Mouse (Mus musculus) heart, embryonic 12.5 days (tissue): ENCODE results near the gene Map1lc3b. TPM values are rescaled to one million over a fixed set of nuclear protein-coding genes. Genes with fewer than 3 reads are reported as not detected.

Experiments
- ATAC-seq: fragments of 200-750 bp; cut with Nextera tagmentation; 2 replicates; pipeline ENCODE4 v1.8.0; 2017; ENCODE audit warnings: moderate TSS enrichment, moderate library complexity; ENCODE audit not compliant: insufficient number of reproducible peaks, low FRiP score
- H3K27ac ChIP-seq: fragments of 300-500 bp; sonication (generic); 2 replicates; pipeline ENCODE4 v1.5.1; 2016; ENCODE audit warnings: mild to moderate bottlenecking, moderate library complexity; ENCODE audit not compliant: poor library complexity, severe bottlenecking
- H3K27me3 ChIP-seq: fragments of 300-500 bp; sonication (generic); replicated peaks from 2 replicates; pipeline ENCODE4 v1.6.1; 2016; ENCODE audit warnings: mild to moderate bottlenecking, moderate library complexity
- H3K36me3 ChIP-seq: fragments of 300-500 bp; sonication (generic); 2 replicates; pipeline ENCODE4 v1.6.1; 2016; ENCODE audit warnings: mild to moderate bottlenecking, moderate library complexity
- H3K4me1 ChIP-seq: fragments of 300-500 bp; sonication (generic); replicated peaks from 2 replicates; pipeline ENCODE4 v1.6.1; 2016; ENCODE audit warnings: mild to moderate bottlenecking
- H3K4me2 ChIP-seq: fragments of 300-500 bp; sonication (generic); 2 replicates; pipeline ENCODE4 v1.6.1; 2016; ENCODE audit warnings: mild to moderate bottlenecking, moderate library complexity
- H3K4me3 ChIP-seq: fragments of 300-500 bp; sonication (generic); 2 replicates; pipeline ENCODE4 v1.5.1; 2016; ENCODE audit warnings: mild to moderate bottlenecking
- H3K9ac ChIP-seq: fragments of 300-500 bp; sonication (generic); 2 replicates; pipeline ENCODE4 v1.6.1; 2016; ENCODE audit warnings: mild to moderate bottlenecking, moderate library complexity
- H3K9me3 ChIP-seq: fragments of 300-500 bp; sonication (generic); replicated peaks from 2 replicates; pipeline ENCODE4 v1.6.1; 2016; ENCODE audit warnings: mild to moderate bottlenecking, moderate library complexity
- WGBS: fragments of 180-500 bp; shearing (Covaris S2); methylation state at CpG from one replicate; pipeline ENCODE4 v1.1.7; 2016; 5-methylcytosine and 5-hydroxymethylcytosine counted together
- polyA plus RNA-seq: library from polyadenylated mRNA; unstranded; fragments of >200 nt; fragmentation: Nextera tagmentation; extraction: Ambion mirVana; gene quantifications from 2 replicates; pipeline ENCODE4 v1.2.1, GENCODE M21; 2016

The Map1lc3b gene
- polyA plus RNA-seq, 1 experiment from 2014 or later, result 182 TPM

GRCm38 (mm10) chr8:121609251-121609650, 19.1 kb downstream of the Map1lc3b start:
- Histone ChIP-seq H3K4me2 (no peak overlapping the region), H3K27me3 (no peaks in the 10 kb centered on the region), H3K9ac (no peak overlapping the region), H3K9me3 (no peaks in the 10 kb centered on the region), H3K4me3 (no peak overlapping the region), H3K36me3 (peaks cover 66% of the 10 kb centered on the region), H3K27ac (no peak overlapping the region), H3K4me1 (peaks cover 12% of the 10 kb centered on the region)
- WGBS, result 74% methylated on average over 15 of the region's 15 CpGs
- ATAC-seq, result no peak

DNA sequence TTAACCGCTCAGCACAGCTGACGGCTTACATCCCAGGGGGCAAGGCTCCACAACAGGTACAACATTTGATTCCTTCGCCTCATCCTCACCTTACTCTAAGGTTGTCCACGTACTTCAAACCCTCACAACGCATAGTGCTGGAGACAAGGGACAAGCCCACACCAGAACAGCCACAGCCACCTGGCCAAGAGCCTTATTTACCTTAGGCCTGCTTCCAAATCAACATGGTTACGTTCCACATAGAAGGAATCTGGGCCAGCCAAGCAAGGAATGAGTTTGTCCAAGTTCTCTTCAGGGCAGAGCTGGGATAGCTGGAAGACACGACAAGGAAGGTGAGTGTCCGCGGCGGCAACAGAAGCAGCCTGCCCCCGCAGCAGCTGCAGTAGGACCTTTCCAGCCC, 19.8 kb downstream of the Map1lc3b start:
- Histone ChIP-seq H3K9me3 (no peaks in the 10 kb centered on the region), H3K4me1 (peaks cover 12% of the 10 kb centered on the region), H3K27ac (no peak overlapping the region), H3K27me3 (no peaks in the 10 kb centered on the region), H3K36me3 (peaks cover 59% of the 10 kb centered on the region), H3K9ac (no peak overlapping the region), H3K4me2 (no peak overlapping the region), H3K4me3 (no peak overlapping the region)
- no peak for ATAC-seq
- WGBS, result 83% methylated on average over 11 of the region's 11 CpGs

DNA sequence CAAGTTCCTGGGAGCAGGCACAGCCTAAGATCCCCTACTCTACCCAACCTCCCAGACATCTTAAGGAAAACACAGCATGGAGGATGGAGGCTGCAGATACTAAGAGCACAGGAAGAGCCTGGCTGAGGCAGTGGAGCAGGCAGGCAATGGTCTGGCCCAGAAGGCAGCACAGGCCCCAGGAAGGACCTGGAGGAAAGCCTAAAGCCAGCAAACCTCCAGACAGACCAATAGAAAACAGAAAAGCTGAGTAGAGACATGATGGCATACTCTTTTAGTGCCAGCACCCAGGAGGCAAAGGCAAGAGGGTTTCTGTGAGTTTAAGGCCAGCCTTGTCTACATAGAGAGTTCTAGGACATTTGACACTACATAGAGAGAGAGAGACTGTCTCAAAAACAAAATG, 23.3 kb downstream of the Map1lc3b start:
- H3K27ac ChIP-seq, result no peak overlapping the region
- peaks cover 26% of the 10 kb centered on the region for H3K4me1 ChIP-seq
- H3K36me3 ChIP-seq, result peaks cover 47% of the 10 kb centered on the region

GRCm38 (mm10) chr8:121619401-121619995, 29.3 kb downstream of the Map1lc3b start:
- Histone ChIP-seq H3K9ac (no peak overlapping the region), H3K27me3 (no peaks in the 10 kb centered on the region), H3K9me3 (no peaks in the 10 kb centered on the region), H3K4me2 (0 out of 2 replicates have a peak overlapping the region, but pooled peaks have one; percentile 3), H3K27ac (peak overlapping the region; percentile 71), H3K36me3 (peaks cover 21% of the 10 kb centered on the region; the same call in 1 of the 2 replicates), H3K4me1 (peaks cover 50% of the 10 kb centered on the region), H3K4me3 (no peak overlapping the region)
- WGBS, result 33% methylated on average over 7 of the region's 7 CpGs
- ATAC-seq, result peak; percentile 80

More for the DNA sequence above, 23.3 kb downstream of the Map1lc3b start:
- no peak for ATAC-seq
- H3K27me3 ChIP-seq, result no peaks in the 10 kb centered on the region
- no peak overlapping the region for H3K9ac ChIP-seq
- H3K4me3 ChIP-seq, result no peak overlapping the region
- H3K4me2 ChIP-seq, result no peak overlapping the region
- no peaks in the 10 kb centered on the region for H3K9me3 ChIP-seq

- Histone ChIP-seq H3K4me3 (no peak overlapping the region), H3K9ac (no peak overlapping the region), H3K4me1 (peaks cover 64% of the 10 kb centered on the region), H3K4me2 (no peak overlapping the region; the same call in 1 of the 2 replicates), H3K36me3 (peaks cover 16% of the 10 kb centered on the region; the same call in 1 of the 2 replicates), H3K9me3 (no peaks in the 10 kb centered on the region), H3K27ac (peak overlapping the region; percentile 71), H3K27me3 (no peaks in the 10 kb centered on the region)
- 59% methylated on average over 12 of the region's 12 CpGs for WGBS
- ATAC-seq, result no peak
Observed at GRCm38 (mm10) chr8:121620801-121621516, 30.8 kb downstream of the Map1lc3b start.

GRCm38 (mm10) chr8:121621879-121622278, 31.7 kb downstream of the Map1lc3b start:
- H3K4me1 ChIP-seq, result peaks cover 73% of the 10 kb centered on the region
- H3K27me3 ChIP-seq, result no peaks in the 10 kb centered on the region
- H3K4me2 ChIP-seq, result no peak overlapping the region
- no peak for ATAC-seq
- H3K9me3 ChIP-seq, result no peaks in the 10 kb centered on the region
- no peak overlapping the region for H3K4me3 ChIP-seq
- no peak overlapping the region for H3K27ac ChIP-seq
- peaks cover 9% of the 10 kb centered on the region; the same call in 1 of the 2 replicates for H3K36me3 ChIP-seq
- no peak overlapping the region for H3K9ac ChIP-seq
- 56% methylated on average over 1 of the region's 1 CpGs for WGBS

DNA sequence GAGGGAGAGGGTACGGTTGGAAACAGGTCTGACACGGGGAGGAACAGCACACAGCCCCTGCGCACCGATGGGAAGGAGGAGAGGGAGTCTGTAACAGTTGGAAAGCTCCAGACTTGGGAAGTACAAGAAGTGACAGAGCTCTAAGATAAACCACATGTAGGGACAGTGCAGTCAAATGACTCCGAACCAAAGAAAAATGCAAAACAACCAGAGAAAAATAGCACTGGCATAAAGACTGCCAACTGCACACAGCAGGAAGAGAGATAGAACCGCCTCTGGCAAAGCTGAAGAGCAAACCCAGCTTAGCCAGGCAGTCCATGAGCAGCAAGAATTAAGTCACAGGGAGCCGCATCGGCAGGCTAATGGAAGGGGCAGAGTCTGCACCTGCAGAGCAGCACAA, 32.9 kb downstream of the Map1lc3b start:
- Histone ChIP-seq H3K9ac (no peak overlapping the region), H3K4me2 (no peak overlapping the region), H3K4me1 (peaks cover 69% of the 10 kb centered on the region), H3K36me3 (peaks cover 8% of the 10 kb centered on the region; the same call in 1 of the 2 replicates), H3K4me3 (no peak overlapping the region), H3K9me3 (no peaks in the 10 kb centered on the region), H3K27ac (no peak overlapping the region), H3K27me3 (no peaks in the 10 kb centered on the region)
- WGBS, result 83% methylated on average over 8 of the region's 8 CpGs
- no peak for ATAC-seq

DNA sequence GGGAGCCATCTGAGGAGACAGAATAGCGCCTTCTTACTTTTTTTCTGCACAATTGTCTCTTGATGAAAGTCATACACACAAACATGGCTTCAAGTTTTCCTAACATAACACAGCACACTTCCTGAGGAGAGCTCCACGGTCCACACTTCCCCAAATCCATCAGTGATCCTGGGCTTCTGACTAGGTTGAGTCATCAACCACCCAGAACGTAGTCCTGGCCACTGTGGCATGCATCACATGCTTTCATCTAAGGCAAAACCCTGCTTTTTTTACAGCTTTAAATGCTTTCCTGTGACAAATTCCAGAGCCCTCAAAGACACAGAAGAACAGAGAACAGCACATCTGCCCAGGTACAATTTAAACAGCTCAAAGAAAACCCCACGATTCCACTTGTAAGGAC, 38.5 kb downstream of the Map1lc3b start:
- 45% methylated on average over 4 of the region's 4 CpGs for WGBS
- H3K9me3 ChIP-seq, result no peaks in the 10 kb centered on the region
- no peak for ATAC-seq
- H3K4me3 ChIP-seq, result no peak overlapping the region
- no peak overlapping the region for H3K4me2 ChIP-seq
- no peak overlapping the region for H3K9ac ChIP-seq
- peak overlapping the region; percentile 12; the same call in 1 of the 2 replicates for H3K27ac ChIP-seq
- H3K36me3 ChIP-seq, result peaks cover 13% of the 10 kb centered on the region; the same call in 1 of the 2 replicates
- H3K27me3 ChIP-seq, result no peaks in the 10 kb centered on the region
- peaks cover 67% of the 10 kb centered on the region for H3K4me1 ChIP-seq

DNA sequence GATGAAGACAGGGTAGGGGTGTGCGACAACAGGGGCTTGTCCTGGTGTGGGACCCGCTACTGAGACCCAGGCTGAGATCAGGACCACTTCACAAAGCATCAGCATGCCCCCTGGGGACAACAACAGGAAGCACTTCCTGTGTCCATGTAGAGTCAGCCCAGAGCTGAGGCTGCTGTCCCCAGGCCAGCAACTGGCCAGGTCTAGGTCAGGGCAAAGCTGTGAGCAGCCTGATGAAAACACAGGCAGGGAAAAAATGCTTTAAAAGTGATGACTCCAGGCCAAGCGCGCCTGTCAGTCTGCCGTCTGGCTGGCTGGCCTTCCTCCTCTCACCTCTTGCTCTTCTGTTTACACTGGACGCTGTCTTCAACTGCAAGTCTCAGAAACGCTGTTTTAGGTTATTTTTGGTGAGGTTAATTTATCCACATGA, 41.5 kb downstream of the Map1lc3b start:
- Histone ChIP-seq H3K4me2 (no peak overlapping the region), H3K9ac (no peak overlapping the region), H3K9me3 (no peaks in the 10 kb centered on the region), H3K27ac (peak overlapping the region; percentile 55), H3K4me1 (peaks cover 60% of the 10 kb centered on the region), H3K27me3 (no peaks in the 10 kb centered on the region), H3K36me3 (peaks cover 13% of the 10 kb centered on the region; the same call in 1 of the 2 replicates), H3K4me3 (no peak overlapping the region)
- WGBS, result 34% methylated on average over 7 of the region's 7 CpGs
- ATAC-seq, result no peak

DNA sequence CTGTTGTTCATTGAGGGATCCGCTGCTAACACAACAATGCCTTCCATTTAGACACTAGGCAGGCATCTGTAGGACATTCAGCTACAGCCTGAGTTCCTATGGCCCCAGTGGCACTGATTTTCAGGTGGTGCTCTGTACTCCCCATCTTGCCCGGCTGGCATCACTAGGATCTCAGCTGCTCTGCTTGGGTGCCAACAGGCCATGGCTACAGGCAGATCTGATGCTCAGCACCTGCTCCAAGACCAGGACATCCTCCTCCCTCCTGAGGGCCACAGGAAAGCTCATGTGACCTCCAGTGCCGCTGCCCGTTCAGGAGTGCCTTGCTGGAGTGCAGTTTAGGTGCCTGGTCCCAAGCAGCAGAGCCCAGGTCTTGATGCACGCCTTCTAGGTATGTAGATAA, 42.2 kb downstream of the Map1lc3b start:
- H3K9me3 ChIP-seq, result no peaks in the 10 kb centered on the region
- H3K36me3 ChIP-seq, result peaks cover 11% of the 10 kb centered on the region; the same call in 1 of the 2 replicates
- no peak overlapping the region for H3K9ac ChIP-seq
- WGBS, result 60% methylated on average over 5 of the region's 5 CpGs
- peaks cover 61% of the 10 kb centered on the region for H3K4me1 ChIP-seq
- peak overlapping the region; percentile 55 for H3K27ac ChIP-seq
- no peak overlapping the region for H3K4me3 ChIP-seq
- no peaks in the 10 kb centered on the region for H3K27me3 ChIP-seq
- no peak overlapping the region for H3K4me2 ChIP-seq
- no peak for ATAC-seq

DNA sequence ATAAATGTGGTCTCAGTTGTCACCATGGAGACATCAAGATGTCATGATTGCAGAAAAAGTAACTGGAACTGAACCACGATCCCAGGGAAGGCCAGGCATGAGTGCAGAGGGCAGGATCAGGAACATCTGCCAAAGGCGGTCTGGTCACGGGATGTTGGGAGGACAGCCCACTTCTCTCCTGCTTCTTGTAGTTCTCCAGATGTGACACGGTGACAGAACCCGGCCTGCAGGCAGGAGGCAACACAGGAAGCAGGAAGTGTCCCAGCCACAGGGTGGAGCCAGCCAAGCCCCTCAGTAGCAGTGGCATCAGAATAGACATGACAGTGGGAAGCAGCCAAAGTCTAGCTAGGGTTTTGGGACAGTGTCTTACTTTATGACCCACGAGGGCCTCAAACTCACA, 45.4 kb downstream of the Map1lc3b start:
- peaks cover 65% of the 10 kb centered on the region for H3K4me1 ChIP-seq
- peak overlapping the region; percentile 44 for H3K27ac ChIP-seq
- no peaks in the 10 kb centered on the region for H3K9me3 ChIP-seq
- H3K36me3 ChIP-seq, result no peaks in the 10 kb centered on the region
- H3K9ac ChIP-seq, result no peak overlapping the region
- no peaks in the 10 kb centered on the region for H3K27me3 ChIP-seq
- WGBS, result 44% methylated on average over 6 of the region's 6 CpGs
- no peak overlapping the region for H3K4me2 ChIP-seq
- H3K4me3 ChIP-seq, result no peak overlapping the region
- peak; percentile 45 for ATAC-seq
